Mouse (Mus musculus) hematopoietic stem cell, adult 5-6 weeks (primary cell): ENCODE data around the gene Magi2. TPM values are rescaled to one million over a fixed set of nuclear protein-coding genes. Genes with fewer than 3 reads are reported as not detected.

Experiments used
- ATAC-seq, 2 experiments: fragments of 125-278 bp in 1 of 2; replicated peaks in 1 of 2; 2 replicates each; pipeline ENCODE4 v1.8.0; 2016 to 2017; ENCODE audit warnings: inconsistent platforms in 2 of 2, mild to moderate bottlenecking in 2 of 2, moderate number of reproducible peaks in 2 of 2, low read depth in 1 of 2, moderate TSS enrichment in 1 of 2; ENCODE audit not compliant: low FRiP score in 2 of 2, poor library complexity in 2 of 2, severe bottlenecking in 2 of 2, insufficient read depth in 1 of 2, low TSS enrichment in 1 of 2
- total RNA-seq: library from RNA; stranded (forward); fragments of 172-1452, 232-1000 nt; gene quantifications from 2 replicates; pipeline ENCODE4 v1.2.3, GENCODE M21; 2017

Gene Magi2
- total RNA-seq, 1 experiment from 2014 or later: 1.8 TPM

- ATAC-seq: no peak
These were observed 602.5 kb downstream of the Magi2 start for GRCm38 (mm10) chr5:19829341-19829740.

GRCm38 (mm10) chr5:19862854-19863253, 636.0 kb downstream of the Magi2 start:
- ATAC-seq: peak; percentile 32 to 39; a peak in 3 of 4 replicates

- no peak for ATAC-seq
These were observed 643.6 kb downstream of the Magi2 start for GRCm38 (mm10) chr5:19870406-19870805.

- peak; percentile 59 to 60; a peak in 3 of 4 replicates for ATAC-seq
These were observed 664.9 kb downstream of the Magi2 start for GRCm38 (mm10) chr5:19891693-19892092.

GRCm38 (mm10) chr5:19895893-19896292, 669.1 kb downstream of the Magi2 start:
- peak; percentile 78 to 81 for ATAC-seq

DNA sequence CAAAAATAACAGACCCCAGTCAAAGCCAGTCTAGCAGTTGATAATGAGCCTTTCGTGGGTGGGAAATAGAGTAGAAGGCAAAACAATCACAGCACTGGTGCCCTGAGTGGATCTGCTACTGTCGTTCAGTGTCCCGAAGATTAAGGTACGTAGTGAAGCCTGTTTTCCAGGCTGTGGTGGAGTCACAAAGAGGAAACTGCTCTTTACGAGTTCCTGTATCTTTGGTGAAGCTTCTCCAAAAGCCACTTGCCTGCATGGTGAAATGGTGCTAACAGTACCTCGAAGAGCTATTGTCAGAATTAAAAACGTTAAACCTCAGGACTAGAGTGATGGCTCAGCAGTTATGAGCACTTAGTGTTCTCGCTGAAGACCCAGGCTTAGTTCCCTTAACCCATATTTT, 674.8 kb downstream of the Magi2 start:
- no peak for ATAC-seq

- ATAC-seq: no peak
These were observed 679.8 kb downstream of the Magi2 start for GRCm38 (mm10) chr5:19906636-19907035.

- no peak for ATAC-seq
These were observed 680.6 kb downstream of the Magi2 start for GRCm38 (mm10) chr5:19907381-19907982.

DNA sequence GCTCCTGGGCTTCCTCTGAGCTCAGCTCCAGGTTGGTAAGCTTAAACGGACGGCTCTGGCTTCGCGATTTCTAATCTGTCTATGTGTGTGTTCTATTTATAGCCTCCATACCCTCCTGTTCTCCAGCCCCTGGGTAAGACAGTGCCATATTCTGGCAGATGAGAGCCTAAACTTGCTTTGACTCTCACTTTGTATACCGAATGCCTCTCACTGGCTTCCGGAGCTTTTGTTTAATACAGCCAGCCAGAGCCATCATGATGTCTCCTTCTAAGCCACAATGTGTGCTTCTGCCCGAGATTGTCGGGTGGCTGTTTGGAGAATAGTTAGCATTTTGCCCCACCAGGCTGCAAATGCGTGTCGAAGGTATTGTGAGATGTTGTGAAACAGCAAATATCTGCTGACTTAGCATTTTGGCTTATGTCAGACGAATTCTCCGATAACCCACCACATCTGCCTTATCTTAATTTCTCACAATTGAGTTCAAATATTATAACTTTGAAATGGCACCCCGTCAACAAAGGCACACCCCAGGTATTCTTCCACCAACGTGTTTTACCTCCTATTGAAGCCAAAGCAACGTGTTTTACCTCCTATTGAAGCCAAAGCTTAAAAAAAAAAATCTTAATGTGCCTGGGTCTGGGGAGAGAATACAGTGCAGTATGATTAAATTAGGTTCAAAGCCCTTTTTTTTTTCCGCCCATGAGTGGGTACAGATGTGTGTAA, 681.3 kb downstream of the Magi2 start:
- peak; percentile 7 to 58; a peak in 1 of 4 replicates for ATAC-seq

GRCm38 (mm10) chr5:19908706-19909060, 681.8 kb downstream of the Magi2 start:
- no peak for ATAC-seq

GRCm38 (mm10) chr5:19909071-19909470, 682.2 kb downstream of the Magi2 start:
- ATAC-seq: no peak

DNA sequence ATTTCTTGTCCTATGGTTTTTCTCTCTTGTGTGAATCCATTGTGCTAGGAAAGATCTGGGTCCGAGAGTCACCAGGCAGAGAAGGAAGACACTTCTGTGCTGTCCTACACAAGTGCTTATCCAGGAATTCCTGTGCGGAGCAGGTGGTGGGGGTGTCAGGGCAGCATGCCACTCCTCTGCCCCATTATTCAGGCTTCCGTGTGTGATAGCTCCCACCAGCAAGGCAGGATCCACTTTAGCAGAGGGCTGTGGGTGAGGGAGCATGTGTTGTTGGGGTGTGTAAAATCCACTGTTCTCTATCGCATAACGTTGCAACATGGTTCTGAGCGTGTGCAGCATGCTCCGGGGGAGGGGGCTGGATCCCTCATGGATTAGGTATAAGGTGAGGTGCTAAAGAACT, 682.8 kb downstream of the Magi2 start:
- ATAC-seq: no peak

GRCm38 (mm10) chr5:19932102-19932501, 705.3 kb downstream of the Magi2 start:
- peak in 1 of 2 experiments; percentile 75; a peak in 1 of 4 replicates for ATAC-seq

GRCm38 (mm10) chr5:19933190-19933589, 706.4 kb downstream of the Magi2 start:
- ATAC-seq: no peak

DNA sequence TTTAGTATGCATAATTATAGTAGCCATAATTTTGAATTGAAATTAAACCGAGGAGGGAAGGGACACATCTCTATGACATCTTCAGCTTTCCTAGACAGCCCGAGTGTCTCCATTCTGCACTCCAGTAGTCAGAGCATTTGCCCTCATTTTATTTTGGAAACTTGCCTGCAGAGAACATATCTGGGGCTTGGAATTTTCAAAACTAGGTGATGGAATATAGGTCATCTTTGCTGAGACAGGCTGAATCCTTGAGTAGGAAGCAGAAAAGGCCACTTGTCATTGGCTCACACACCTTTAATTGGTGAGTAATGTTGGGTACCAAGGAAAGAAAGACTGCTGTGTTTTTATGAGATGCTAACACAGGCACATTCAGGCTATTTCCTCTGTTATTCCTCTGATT, 724.3 kb downstream of the Magi2 start:
- ATAC-seq: no peak

GRCm38 (mm10) chr5:19964113-19964512, 737.3 kb downstream of the Magi2 start:
- no peak for ATAC-seq

GRCm38 (mm10) chr5:19972736-19973135, 745.9 kb downstream of the Magi2 start:
- no peak for ATAC-seq

GRCm38 (mm10) chr5:19973852-19974251, 747.0 kb downstream of the Magi2 start:
- ATAC-seq: 0 out of 4 replicates have a peak, but pooled peaks of 1 of the 2 experiments have one; percentile 22

DNA sequence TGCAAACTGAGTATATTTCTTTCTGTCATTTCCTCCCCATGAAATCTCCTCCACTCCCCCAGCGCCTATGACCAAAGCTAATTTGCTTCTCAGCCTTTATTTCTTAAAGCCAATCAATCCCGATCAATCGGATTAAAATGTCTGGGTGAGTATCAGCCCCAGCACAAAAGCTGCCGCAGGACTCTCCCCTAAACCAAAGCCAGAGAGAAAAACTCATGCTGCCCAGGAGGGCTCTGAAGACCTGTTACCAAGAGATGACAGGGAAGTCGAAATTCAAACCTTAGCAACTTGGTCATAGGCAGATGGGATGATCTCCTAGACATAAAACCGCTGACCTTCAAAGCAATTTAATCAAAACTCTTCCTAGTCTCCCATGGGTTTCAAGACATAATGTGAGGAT, 754.7 kb downstream of the Magi2 start:
- no peak for ATAC-seq
